Mouse (Mus musculus) urinary bladder, postnatal 25 days (tissue): ENCODE data around the gene Gm47841.

Experiments used
- DNase-seq: peaks from one replicate; pipeline ENCODE4 v3.0.0; 2022; ENCODE audit warnings: low spot score

Gm47841 gene

DNA sequence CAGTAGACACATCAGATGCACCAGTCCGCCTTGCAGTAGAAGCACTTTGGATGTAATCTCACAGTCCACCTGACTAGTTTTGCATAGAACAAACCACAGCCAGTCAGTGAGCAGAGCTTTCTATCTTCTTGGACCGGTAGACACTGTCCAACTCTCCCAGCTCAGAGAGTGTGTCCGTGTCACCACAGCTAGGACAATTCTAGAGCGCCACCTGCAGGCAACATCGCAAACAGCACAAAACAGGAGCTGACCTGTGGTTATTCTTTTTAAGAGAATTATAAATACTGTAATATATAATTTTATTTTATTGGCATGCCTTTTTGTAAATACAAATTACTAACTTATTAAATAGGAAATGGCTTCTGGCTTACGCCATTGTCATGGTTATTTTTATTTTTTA, 4.6 kb downstream of the Gm47841 start:
- peak; percentile 70 for DNase-seq

DNA sequence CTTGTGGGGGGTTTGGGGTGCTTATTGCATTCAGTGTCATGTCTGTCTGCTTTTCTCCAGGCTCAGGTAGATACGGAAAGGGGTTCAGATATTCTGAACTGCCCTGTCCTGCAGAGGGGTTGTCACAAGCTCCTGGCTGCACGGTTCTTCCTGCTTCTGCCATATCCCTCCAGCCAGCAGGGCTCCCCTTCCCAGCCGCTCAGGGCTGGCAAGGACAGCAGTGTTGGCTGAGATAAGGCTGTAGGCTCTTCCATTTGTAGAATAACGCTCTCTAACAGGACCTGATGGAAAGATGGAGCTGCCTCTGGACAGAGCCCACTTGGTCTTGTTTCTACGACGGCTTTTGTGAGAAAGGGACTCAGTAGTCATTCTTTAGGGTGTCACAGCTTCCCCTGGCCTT, 5.2 kb downstream of the Gm47841 start:
- DNase-seq = no peak

DNA sequence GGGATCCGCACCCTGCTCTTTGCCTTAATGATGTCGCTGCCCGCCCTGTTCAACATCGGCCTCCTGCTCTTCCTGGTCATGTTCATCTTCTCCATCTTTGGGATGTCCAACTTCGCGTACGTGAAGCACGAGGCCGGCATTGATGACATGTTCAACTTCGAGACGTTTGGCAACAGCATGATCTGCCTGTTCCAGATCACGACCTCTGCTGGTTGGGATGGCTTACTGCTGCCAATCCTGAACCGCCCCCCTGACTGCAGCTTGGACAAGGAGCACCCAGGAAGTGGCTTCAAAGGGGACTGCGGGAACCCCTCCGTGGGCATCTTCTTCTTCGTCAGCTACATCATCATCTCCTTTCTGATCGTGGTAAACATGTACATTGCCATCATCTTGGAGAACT, 7.5 kb downstream of the Gm47841 start:
- no peak for DNase-seq

DNA sequence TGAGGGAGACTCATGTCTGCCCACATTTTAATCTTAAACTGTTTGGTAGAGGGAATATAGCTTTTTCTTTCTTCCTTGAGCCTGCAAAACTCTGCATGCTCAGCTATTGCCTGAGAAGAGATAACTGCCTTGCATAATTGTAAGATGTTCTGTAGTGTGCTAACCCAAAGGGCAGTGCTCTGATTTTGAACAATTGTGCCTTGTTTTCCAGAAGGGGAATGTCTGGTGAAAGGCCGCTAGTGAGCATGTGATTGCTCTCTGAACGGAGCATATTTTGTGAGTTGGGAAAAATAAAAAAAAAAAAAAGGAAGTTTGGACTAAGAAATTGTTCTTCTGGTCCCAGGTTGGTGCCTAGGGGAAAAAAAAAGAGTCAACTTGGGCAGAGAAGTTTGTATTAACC, 18.2 kb downstream of the Gm47841 start:
- no peak for DNase-seq

DNA sequence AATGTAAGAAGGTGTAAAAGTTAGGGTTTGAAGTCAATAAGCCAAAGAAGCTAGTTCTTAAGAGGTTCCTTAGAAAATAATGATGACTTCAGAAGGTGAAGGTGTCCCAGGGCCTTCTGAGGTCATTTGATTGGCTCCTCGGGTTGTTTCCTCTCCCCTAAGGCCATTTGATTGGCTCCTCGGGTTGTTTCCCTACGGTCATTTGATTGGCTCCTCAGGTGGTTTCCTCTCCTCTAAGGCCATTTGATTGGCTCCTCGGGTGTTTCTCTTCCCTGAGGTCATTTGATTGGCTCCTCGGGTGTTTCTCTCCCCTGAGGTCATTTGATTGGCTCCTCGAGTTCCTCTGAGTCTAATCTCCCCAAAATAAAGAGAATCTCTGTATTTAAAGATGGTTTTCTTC, 35.8 kb downstream of the Gm47841 start:
- no peak for DNase-seq

GRCm38 (mm10) chr15:101008386-101009010, 38.7 kb downstream of the Gm47841 start:
- DNase-seq = no peak

- no peak for DNase-seq
These were observed 40.0 kb downstream of the Gm47841 start for GRCm38 (mm10) chr15:101007236-101007635.

- DNase-seq = peak; percentile 46
These were observed 40.8 kb downstream of the Gm47841 start for GRCm38 (mm10) chr15:101006251-101007040.

GRCm38 (mm10) chr15:101005717-101006116, 41.5 kb downstream of the Gm47841 start:
- DNase-seq = no peak

DNA sequence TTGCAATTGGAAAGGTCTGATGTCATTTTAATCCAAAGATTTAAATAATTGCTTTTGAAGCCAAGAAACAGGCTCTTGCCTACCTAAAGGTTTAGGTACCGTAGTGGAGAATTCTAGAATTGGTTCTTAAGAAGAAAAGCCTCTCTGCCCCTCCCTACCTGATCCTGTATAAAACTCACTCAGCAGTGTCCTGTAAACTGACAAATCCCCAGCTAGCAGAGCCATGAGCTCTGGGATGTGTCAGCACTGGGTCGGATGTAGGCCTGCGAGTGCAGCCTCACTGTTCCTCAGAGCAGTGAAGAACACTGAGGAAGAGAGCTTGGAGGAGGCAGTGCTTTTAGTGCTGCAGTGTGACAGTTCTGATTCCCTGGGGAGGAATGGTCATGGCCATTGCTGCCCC, 42.7 kb downstream of the Gm47841 start:
- no peak for DNase-seq

DNA sequence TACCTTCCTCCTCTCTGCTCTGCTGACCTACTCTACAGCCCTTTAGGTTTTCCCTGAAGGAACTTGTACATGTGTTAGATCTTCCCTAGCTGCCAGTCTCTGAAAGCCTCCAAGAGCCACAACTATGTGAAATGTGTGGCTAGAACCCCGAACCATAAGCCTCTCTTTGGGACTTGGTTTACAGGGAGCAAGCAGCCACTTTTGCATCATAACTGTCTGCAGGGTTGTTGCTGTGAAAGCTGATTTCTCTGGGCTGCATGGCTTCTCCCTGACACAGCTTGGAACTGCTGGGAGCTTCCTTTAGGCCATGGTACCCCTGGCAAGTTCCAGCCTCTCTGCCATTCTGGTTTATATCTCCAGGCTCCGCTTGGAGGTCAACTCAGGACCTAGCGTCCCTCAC, 44.7 kb downstream of the Gm47841 start:
- DNase-seq = no peak

DNA sequence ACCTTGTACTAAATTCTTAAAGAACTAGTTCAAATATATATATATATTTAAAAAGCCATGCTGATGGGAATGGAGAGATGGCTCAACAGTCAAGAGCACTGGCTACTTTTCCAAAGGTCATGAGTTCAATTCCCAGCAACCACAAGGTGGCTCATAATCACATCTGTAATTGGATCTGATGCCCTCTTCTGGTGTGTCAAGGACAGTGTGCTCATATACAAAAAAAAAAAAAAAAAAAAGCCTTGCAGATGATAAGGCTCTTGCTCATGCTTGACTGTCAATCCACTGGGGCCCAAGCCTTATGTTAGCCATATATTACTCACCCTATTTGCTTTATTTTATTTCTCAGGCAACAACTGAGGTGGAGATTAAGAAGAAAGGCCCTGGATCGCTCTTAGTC, 45.5 kb downstream of the Gm47841 start:
- no peak for DNase-seq

DNA sequence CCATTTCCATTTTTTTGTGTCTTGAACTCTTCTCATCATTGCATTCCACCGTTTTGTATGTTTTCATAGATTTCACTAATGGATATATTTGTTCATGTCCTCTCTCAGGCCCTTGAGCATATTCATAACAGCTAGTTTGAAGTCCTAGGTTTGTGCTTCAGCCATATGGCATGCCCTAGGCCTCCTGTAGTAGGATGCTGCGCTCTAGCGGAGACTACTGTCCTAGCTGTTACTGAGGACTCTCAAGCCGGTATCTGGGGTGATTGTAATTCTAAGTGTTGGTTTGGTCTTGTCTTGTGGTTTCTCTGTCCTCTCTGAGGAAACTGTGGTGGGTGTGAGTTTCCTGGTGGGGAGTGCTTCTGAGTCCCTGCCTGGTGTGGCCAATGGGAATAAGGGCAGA, 50.1 kb downstream of the Gm47841 start:
- DNase-seq = no peak
